Mouse (Mus musculus): ENCODE measurements at regions not wholly inside any gene's neighbourhood (a gene's known extent, or its start where the extent isn't known, plus 50 kb on each side); places are given as distances from the start of the nearest gene placed in this dataset.

DNA sequence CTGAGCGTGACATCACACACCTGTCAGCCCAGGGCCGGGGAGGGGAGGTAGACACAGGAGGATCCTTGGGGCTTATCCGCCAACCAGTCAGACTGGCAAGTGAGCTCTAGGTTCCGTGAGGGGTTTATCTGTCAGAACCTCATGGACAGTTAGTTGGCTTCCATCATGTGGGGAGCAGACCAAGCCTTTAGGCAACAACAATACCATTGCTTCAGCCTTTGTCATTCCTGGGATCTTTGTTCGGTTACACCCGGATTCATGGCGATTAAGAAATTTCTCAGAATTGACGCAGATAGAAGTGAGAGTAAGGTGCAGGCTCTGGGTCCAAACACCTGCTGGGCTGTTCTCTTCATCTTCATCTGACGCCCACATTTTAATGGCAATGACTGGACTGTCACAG lies 131.4 kb downstream of the Bcl2l11 start:
- TF ChIP-seq CTCF (IDR thresholded peaks at IDR 0.05; ENCODE audit: control insufficient read depth, insufficient read depth, insufficient read length) (no peak), MAX (IDR thresholded peaks at IDR 0.05) (no peak)

All from C2C12 (cell line).